Mouse (Mus musculus): Measurements from ENCODE around the gene Supt20.

DNA sequence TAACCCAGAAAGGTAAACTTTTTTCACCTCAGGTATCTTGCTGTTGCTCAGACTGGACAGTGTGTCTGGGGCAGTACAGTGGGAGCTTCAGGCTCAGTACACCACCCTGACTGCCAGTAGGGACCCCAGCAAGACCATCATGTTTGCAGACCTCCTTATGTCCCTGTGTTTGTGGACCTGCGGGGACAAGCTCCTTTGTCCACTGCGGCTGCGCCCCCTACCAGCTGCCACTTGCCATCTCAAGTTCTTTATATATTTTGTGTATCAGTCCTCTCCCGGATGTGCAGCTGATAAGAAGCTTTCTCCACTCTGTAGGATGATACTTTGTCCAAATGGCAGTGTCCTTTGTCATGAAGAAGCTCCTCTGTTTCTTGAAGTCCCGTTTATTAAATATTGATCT, 30.2 kb upstream of the Supt20 start:
- no peak for TF ChIP-seq CTCF (IDR thresholded peaks at IDR 0.05; ENCODE audit: insufficient read depth, low read length)
- no peak for TF ChIP-seq POLR2A (IDR thresholded peaks at IDR 0.05; ENCODE audit: borderline replicate concordance, extremely low read depth, low read depth, low read length)

Data from lung, adult 2 months (tissue).